Mouse (Mus musculus): ENCODE data around the gene Zfp433.
"Not testable (repeated sequence)": the region's sequence is repeated elsewhere in the genome, so short reads cannot be mapped to it uniquely, and the experiment has no call there.

Gene Zfp433

DNA sequence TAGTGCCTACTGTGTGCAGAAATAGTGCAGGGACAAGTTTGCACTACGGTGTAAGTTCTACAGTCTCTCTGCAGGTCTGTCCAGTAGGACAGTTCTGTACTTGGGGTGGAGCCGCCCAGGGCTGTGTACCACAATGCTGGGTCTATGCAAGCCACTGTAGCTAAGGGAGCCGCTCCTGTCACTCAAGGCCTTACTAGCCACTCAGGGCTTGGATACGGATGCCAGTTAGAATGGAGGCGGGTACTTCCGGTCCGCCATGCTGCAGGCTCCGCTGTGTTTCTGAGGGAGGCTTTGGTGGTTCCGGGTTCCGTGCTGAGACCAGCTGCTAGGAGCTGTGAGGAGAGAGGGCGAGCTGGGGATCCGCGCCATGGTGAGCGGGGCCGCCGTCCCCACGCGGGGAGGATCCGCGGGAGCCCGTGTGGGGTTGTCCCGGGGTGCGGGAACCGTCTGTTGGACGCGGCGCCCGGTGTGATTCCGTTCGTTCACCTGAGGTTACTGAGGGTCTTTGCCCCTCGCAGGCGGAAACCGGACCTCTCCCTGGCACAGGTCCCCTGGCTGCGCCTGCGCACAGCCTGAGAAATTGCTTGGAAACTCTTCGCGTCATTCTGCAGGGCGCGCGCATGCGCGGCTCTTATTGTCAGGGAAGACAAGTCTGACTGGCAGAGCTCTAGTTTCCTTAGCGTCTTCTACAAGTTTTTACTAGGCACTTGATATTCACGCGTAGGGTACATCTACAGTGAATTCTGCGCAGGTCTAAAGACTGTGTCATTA, at the start of gene Zfp433:
Gene Zfp433, plus strand, starts transcription at position 295 of the 771 bp plus-strand sequence.
- DNase-seq (ENCODE audit: low spot score), result not testable (repeated sequence)

DNA sequence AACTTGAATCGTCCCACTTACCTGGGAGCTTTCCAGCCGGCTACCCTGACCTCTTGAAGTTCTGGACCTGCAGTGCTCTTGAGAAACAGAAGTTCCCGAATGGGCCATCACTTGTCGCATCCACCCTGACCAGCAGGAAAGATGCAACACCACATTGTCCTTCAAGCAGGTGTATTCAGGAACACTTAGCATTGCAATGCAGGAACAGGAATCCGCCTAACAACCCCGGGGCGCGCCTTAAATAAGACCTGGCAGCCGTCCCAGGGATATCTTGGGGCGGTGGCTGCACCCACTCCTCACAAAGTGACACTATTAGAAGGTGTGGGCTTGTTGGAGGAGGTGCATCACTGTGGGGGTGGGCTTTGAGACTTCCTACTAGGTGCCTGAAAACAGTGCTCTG, 49.4 kb upstream of the Zfp433 start:
- DNase-seq (ENCODE audit: low spot score), result no peak

DNA sequence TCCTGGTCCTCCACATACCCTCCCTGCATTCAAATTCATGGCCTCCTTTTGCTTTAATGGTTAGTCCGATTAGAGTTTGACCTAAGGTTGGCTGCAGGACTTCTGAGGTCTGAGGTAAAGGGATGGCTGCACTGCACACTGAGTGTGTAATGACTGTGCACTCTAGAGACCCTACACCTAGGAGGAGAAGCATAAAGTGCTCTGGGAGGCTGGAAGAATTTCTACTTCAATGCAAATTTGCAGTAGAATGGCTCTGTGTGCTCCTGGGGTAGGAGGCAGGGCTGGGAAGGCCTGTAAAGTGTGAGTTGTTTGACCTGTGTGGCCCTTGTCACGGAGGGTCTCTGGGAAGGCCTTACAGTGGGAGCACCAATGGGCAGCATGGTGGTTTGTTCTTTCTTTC, 48.5 kb upstream of the Zfp433 start:
- DNase-seq (ENCODE audit: low spot score), result no peak

DNA sequence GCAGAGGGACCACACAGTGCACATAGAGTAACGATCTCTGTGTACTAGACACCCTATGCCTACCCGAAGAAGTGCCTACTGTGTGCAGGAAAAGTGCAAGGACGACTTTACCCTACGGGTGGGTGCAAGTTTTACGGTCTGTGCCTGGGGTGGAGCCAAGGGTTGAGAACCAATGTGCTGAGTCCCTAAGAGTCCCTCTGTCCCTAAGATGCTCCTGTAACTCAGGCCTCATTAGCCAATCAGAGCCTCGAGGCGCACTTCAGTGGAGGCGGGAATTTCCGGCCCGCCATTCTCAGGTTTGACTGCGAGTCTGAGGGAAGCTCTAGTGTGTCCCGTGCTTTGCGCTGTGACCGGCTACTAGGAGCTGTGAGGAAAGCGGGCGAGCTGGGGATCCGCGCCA, 17.5 kb upstream of the Zfp433 start:
- not testable (repeated sequence) for DNase-seq (ENCODE audit: low spot score)

DNA sequence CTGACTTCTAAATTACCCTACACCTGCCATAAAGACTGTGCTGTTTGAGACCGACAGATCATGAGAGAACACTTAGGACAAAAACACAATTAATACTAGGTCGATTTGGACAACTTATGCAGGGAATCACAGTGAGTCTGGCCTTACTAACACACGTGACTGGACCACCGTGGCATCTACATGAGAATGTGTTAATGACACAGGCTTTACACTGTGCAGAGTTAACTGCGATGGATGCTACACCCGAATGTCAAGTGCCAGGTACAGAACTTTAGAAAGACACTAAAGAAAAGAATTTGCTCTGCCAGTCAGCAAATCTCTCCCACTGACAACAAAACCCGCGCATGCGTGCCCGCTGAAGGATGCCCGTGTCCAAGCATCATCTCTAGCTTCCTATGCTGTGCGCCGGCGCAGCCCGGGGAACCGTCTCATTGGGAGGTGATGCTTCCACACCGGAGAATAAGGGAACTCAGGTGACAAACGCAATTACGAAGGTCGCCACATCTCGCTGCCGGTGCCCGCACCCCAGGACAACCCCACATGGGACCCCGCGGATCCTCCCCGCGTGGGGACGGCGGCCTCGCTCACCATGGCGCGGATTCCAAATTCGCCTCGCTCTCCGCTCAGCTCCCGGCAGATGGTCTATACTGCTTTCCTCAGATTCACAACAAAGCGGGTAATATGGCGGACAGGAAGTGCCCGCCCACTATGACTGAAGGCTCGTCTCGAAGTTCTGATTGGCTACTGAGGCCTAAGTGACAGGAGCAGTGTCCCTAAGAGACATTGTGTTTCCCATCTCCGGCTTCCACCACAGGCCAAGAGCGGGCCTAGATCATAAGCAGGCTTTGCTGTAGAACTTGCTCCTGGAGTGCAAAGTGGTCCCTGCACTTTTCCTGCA, 66.1 kb downstream of the Zfp433 start, which contains the start of gene Gm3055:
Gene Gm3055, minus strand, starts transcription at position 656 of the 898 bp plus-strand sequence.
- DNase-seq (ENCODE audit: low spot score), result not testable (repeated sequence)

DNA sequence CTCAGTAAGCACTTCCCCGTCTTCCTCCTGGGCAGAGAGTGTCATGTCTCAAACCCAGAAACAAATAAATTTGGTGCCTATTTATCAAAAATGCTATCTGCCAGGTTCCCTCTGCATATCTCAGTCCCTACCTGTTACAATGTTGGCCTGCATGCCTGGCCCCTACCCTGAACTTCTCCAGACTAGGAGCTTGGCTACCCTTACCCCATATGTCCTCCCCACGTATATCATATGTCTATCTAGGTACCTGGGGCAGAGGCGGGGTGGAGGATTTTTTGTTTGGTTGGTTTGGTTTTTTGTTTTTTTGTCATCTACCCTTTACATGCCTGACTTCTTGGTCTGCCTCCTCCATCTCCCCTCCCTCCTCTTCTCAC, 66.8 kb downstream of the Zfp433 start:
- DNase-seq (ENCODE audit: low spot score), result not testable (repeated sequence)
